Mouse (Mus musculus) hindbrain, embryonic 16.5 days (tissue): ENCODE measurements around the gene Wdr78. TPM values are rescaled to one million over a fixed set of nuclear protein-coding genes. Genes with fewer than 3 reads are reported as not detected.

Experiments
- ATAC-seq: fragments of 200-750 bp; cut with Nextera tagmentation; 2 replicates; pipeline ENCODE4 v1.8.0; 2017; ENCODE audit warnings: moderate TSS enrichment, moderate library complexity
- H3K27ac ChIP-seq: fragments of 300-500 bp; sonication (generic); 2 replicates; pipeline ENCODE4 v1.5.1; 2014; ENCODE audit warnings: low read depth, mild to moderate bottlenecking, control low read depth, low read length, moderate library complexity
- H3K27me3 ChIP-seq: fragments of 300-500 bp; sonication (generic); replicated peaks from 2 replicates; pipeline ENCODE4 v1.6.1; 2014; ENCODE audit warnings: low read length; ENCODE audit not compliant: control insufficient read depth, insufficient read depth
- H3K36me3 ChIP-seq: fragments of 300-500 bp; sonication (generic); 2 replicates; pipeline ENCODE4 v1.6.1; 2014; ENCODE audit warnings: mild to moderate bottlenecking, low read length, moderate library complexity, mixed read lengths; ENCODE audit not compliant: control insufficient read depth, insufficient read depth
- H3K4me1 ChIP-seq: fragments of 300-500 bp; sonication (generic); 2 replicates; pipeline ENCODE4 v1.6.1; 2014; ENCODE audit warnings: low read depth, low read length; ENCODE audit not compliant: control insufficient read depth, insufficient read depth
- H3K4me2 ChIP-seq: fragments of 300-500 bp; sonication (generic); 2 replicates; pipeline ENCODE4 v1.6.1; 2014; ENCODE audit warnings: mild to moderate bottlenecking, low read length, control low read depth, moderate library complexity
- H3K4me3 ChIP-seq: fragments of 300-500 bp; sonication (generic); 2 replicates; pipeline ENCODE4 v1.5.1; 2014; ENCODE audit warnings: mild to moderate bottlenecking, low read length, control low read depth, moderate library complexity
- H3K9ac ChIP-seq: fragments of 300-500 bp; sonication (generic); 2 replicates; pipeline ENCODE4 v1.6.1; 2014; ENCODE audit warnings: low read depth, mild to moderate bottlenecking, control low read depth, low read length, moderate library complexity
- H3K9me3 ChIP-seq: fragments of 300-500 bp; sonication (generic); 2 replicates; pipeline ENCODE4 v1.6.1; 2014; ENCODE audit warnings: mild to moderate bottlenecking, low read length, moderate library complexity; ENCODE audit not compliant: control insufficient read depth
- WGBS: fragments of 180-500 bp; shearing (Covaris S2); extraction: QIAGEN DNeasy Blood & Tissue Kit; methylation state at CpG from one replicate; pipeline ENCODE4 v1.1.7; 2014; 5-methylcytosine and 5-hydroxymethylcytosine counted together
- polyA plus RNA-seq: library from polyadenylated mRNA; unstranded; fragments of >200 nt; fragmentation: Nextera tagmentation; extraction: Ambion mirVana; gene quantifications from 2 replicates; pipeline ENCODE4 v1.2.1, GENCODE M21; 2015

The Wdr78 gene
- polyA plus RNA-seq, 1 experiment from 2014 or later: 5.5 TPM

- H3K4me1 ChIP-seq: no peaks in the 10 kb centered on the region
- no peak overlapping the region for H3K27ac ChIP-seq
- 81% methylated on average over 3 of the region's 3 CpGs for WGBS
These were observed 43.7 kb downstream of the Wdr78 start for GRCm38 (mm10) chr4:103070631-103071030.

DNA sequence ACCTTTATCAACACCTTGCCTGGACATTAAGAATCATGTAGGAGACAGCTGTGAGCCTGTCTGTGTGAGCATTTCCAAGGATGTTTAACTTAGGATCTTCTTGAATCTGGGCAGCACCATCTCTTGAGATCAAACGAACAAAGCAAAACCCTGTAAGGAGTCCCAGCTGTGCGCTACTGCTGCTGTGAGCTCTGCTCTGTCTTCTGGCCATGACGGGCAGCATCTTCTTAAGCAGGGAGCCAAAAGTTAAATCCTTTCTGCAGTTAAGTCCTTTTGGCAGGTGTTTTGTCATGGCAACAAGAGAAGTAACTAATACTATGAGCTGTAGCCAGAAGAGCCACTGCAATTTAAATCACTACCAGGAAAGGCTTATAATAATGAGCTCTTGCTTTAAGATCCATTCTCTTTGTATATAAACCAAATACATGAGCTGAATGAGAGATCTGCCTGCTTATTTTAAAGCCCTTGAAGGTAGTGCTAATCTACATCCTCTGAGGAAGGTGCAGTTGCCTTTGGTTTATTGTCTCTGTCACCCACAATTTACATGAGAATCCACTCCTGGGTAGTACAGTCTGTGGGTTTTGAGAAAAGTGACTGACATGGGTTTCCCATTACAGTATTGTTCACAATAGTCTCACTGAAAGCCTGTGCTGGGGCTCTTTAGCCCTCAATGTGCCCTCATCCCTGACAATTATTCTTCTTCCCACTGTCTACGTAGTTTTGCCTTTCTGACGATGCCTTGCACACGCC, 46.3 kb downstream of the Wdr78 start:
- H3K27ac ChIP-seq: no peak overlapping the region
- H3K4me2 ChIP-seq: no peak overlapping the region
- 55% methylated on average over 6 of the region's 6 CpGs for WGBS
- no peak overlapping the region for H3K9ac ChIP-seq
- no peak for ATAC-seq
- H3K36me3 ChIP-seq: no peaks in the 10 kb centered on the region
- no peaks in the 10 kb centered on the region for H3K9me3 ChIP-seq
- H3K4me3 ChIP-seq: no peak overlapping the region
- no peaks in the 10 kb centered on the region for H3K27me3 ChIP-seq
- no peaks in the 10 kb centered on the region for H3K4me1 ChIP-seq

More at GRCm38 (mm10) chr4:103070631-103071030, 43.7 kb downstream of the Wdr78 start:
- ATAC-seq: no peak
- H3K9ac ChIP-seq: no peak overlapping the region
- H3K9me3 ChIP-seq: no peaks in the 10 kb centered on the region
- no peaks in the 10 kb centered on the region for H3K27me3 ChIP-seq
- H3K4me2 ChIP-seq: no peak overlapping the region
- H3K36me3 ChIP-seq: no peaks in the 10 kb centered on the region
- H3K4me3 ChIP-seq: no peak overlapping the region

- Histone ChIP-seq H3K4me3 (no peak overlapping the region), H3K4me1 (no peaks in the 10 kb centered on the region), H3K27ac (no peak overlapping the region), H3K36me3 (no peaks in the 10 kb centered on the region), H3K9me3 (no peaks in the 10 kb centered on the region), H3K9ac (no peak overlapping the region), H3K4me2 (no peak overlapping the region), H3K27me3 (no peaks in the 10 kb centered on the region)
- 93% methylated on average over 5 of the region's 5 CpGs for WGBS
- no peak for ATAC-seq
These were observed 49.4 kb downstream of the Wdr78 start for GRCm38 (mm10) chr4:103064976-103065375.

GRCm38 (mm10) chr4:103064421-103064820, 49.9 kb downstream of the Wdr78 start:
- no peak for ATAC-seq
- no peak overlapping the region for H3K4me2 ChIP-seq
- H3K36me3 ChIP-seq: no peaks in the 10 kb centered on the region
- no peaks in the 10 kb centered on the region for H3K4me1 ChIP-seq
- no peaks in the 10 kb centered on the region for H3K27me3 ChIP-seq
- H3K9me3 ChIP-seq: no peaks in the 10 kb centered on the region
- 85% methylated on average over 2 of the region's 2 CpGs for WGBS
- no peak overlapping the region for H3K9ac ChIP-seq
- no peak overlapping the region for H3K27ac ChIP-seq
- no peak overlapping the region for H3K4me3 ChIP-seq

GRCm38 (mm10) chr4:103056909-103057308, 57.4 kb downstream of the Wdr78 start:
- Histone ChIP-seq H3K36me3 (no peaks in the 10 kb centered on the region), H3K9ac (no peak overlapping the region), H3K27me3 (no peaks in the 10 kb centered on the region), H3K4me3 (no peak overlapping the region), H3K27ac (no peak overlapping the region), H3K4me2 (no peak overlapping the region), H3K9me3 (no peaks in the 10 kb centered on the region), H3K4me1 (no peaks in the 10 kb centered on the region)
- 89% methylated on average over 5 of the region's 5 CpGs for WGBS
- no peak for ATAC-seq

GRCm38 (mm10) chr4:103048046-103048445, 66.3 kb downstream of the Wdr78 start:
- no peak overlapping the region for H3K27ac ChIP-seq
- H3K4me1 ChIP-seq: no peaks in the 10 kb centered on the region
- H3K9me3 ChIP-seq: no peaks in the 10 kb centered on the region
- H3K4me3 ChIP-seq: no peak overlapping the region
- H3K36me3 ChIP-seq: no peaks in the 10 kb centered on the region
- H3K4me2 ChIP-seq: no peak overlapping the region
- no peaks in the 10 kb centered on the region for H3K27me3 ChIP-seq
- 90% methylated on average over 11 of the region's 11 CpGs for WGBS
- no peak for ATAC-seq
- no peak overlapping the region for H3K9ac ChIP-seq

- H3K27ac ChIP-seq: no peak overlapping the region
- no peaks in the 10 kb centered on the region for H3K9me3 ChIP-seq
- H3K36me3 ChIP-seq: no peaks in the 10 kb centered on the region
- no peak overlapping the region for H3K4me2 ChIP-seq
- no peak overlapping the region for H3K4me3 ChIP-seq
- H3K4me1 ChIP-seq: no peaks in the 10 kb centered on the region
- ATAC-seq: no peak
- WGBS: 93% methylated on average over 11 of the region's 11 CpGs
- no peak overlapping the region for H3K9ac ChIP-seq
- H3K27me3 ChIP-seq: no peaks in the 10 kb centered on the region
These were observed 71.4 kb downstream of the Wdr78 start for GRCm38 (mm10) chr4:103042997-103043396.

DNA sequence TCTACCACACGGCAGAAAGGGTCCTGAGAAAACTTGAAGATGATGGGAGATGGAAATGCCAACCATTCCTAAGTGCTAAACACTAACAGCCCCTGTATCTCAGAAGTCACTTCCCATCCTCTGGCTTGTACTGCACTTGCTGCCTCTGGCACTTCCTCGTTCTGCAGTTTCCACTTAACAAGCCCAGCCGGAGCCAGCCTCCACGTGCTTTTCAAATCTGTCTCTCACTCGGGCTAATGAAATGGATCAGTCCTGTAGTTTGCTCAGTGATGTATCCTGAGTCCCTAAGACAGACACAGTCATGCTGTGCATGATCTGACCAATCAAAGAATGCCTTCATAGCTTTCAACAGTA, 74.5 kb downstream of the Wdr78 start:
- no peaks in the 10 kb centered on the region for H3K4me1 ChIP-seq
- no peak overlapping the region for H3K4me3 ChIP-seq
- WGBS: 86% methylated on average over 5 of the region's 5 CpGs

DNA sequence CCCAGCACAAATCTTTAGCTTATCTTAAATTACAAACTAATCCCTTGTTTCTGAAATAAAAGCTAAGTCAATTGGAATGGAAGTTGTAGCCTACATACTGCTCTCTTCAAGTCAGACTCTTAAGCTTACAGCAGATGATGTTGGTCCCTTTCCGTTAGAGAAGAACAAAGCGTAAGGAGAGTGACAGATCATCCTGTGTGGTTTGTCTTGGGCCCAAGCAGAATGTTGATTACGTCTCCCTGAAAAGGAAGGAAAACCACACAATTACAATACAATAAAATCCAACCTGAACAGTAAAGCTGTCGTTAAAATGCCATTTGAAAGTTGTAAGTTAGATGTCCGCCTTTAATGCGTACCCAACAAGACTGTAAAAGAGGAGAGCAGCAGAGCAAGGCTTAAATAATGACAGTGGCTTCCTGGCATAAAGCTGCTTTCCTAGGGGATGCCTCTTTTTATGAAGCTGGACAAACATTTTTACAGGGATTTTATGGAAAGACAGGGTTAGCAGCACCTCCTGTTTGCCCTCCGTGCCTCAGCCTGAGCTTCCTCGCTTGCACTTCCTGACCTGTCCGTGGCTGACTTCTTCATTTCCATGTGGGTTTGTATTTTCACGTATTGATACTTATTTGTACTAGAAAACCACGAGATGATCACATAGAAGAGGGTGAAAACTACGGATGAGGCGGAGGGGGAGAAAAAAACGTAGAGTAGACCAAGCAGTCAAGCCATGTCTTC, 75.1 kb downstream of the Wdr78 start:
- no peaks in the 10 kb centered on the region for H3K4me1 ChIP-seq
- no peak overlapping the region for H3K27ac ChIP-seq
- no peak overlapping the region for H3K9ac ChIP-seq
- no peak overlapping the region for H3K4me2 ChIP-seq
- no peaks in the 10 kb centered on the region for H3K27me3 ChIP-seq
- 90% methylated on average over 14 of the region's 14 CpGs for WGBS
- H3K9me3 ChIP-seq: no peaks in the 10 kb centered on the region
- H3K4me3 ChIP-seq: no peak overlapping the region
- H3K36me3 ChIP-seq: no peaks in the 10 kb centered on the region
- no peak for ATAC-seq

More for the DNA sequence above, 74.5 kb downstream of the Wdr78 start:
- no peak overlapping the region for H3K9ac ChIP-seq
- no peak for ATAC-seq
- H3K27ac ChIP-seq: no peak overlapping the region
- H3K36me3 ChIP-seq: no peaks in the 10 kb centered on the region
- H3K4me2 ChIP-seq: no peak overlapping the region
- no peaks in the 10 kb centered on the region for H3K9me3 ChIP-seq
- H3K27me3 ChIP-seq: no peaks in the 10 kb centered on the region
